Mouse (Mus musculus) lung, embryonic 15.5 days (tissue): Measurements from ENCODE around the gene Coro1c. TPM values are rescaled to one million over a fixed set of nuclear protein-coding genes. Genes with fewer than 3 reads are reported as not detected.
A peak's percentile ranks its signal among the peaks of the same experiment; 100 is the strongest.

Source experiments
- ATAC-seq: fragments of 200-750 bp; cut with Nextera tagmentation; 2 replicates; pipeline ENCODE4 v1.8.0; 2017; ENCODE audit warnings: moderate number of reproducible peaks, borderline replicate concordance; ENCODE audit not compliant: low FRiP score, low TSS enrichment; ENCODE audit errors: extremely low read depth
- H3K27ac ChIP-seq: fragments of 300-500 bp; sonication (generic); 2 replicates; pipeline ENCODE4 v1.5.1; 2015; ENCODE audit warnings: moderate library complexity, mild to moderate bottlenecking, inconsistent platforms
- H3K27me3 ChIP-seq: fragments of 300-500 bp; sonication (generic); 2 replicates; pipeline ENCODE4 v1.6.1; 2015; ENCODE audit warnings: inconsistent platforms
- H3K36me3 ChIP-seq: fragments of 300-500 bp; sonication (generic); 2 replicates; pipeline ENCODE4 v1.6.1; 2015; ENCODE audit warnings: inconsistent platforms
- H3K4me1 ChIP-seq: fragments of 300-500 bp; sonication (generic); 2 replicates; pipeline ENCODE4 v1.6.1; 2015; ENCODE audit warnings: inconsistent platforms
- H3K4me2 ChIP-seq: fragments of 300-500 bp; sonication (generic); 2 replicates; pipeline ENCODE4 v1.6.1; 2015; ENCODE audit warnings: inconsistent platforms, mild to moderate bottlenecking, moderate library complexity
- H3K4me3 ChIP-seq: fragments of 300-500 bp; sonication (generic); 2 replicates; pipeline ENCODE4 v1.5.1; 2015; ENCODE audit warnings: mild to moderate bottlenecking, inconsistent platforms
- H3K9ac ChIP-seq: fragments of 300-500 bp; sonication (generic); 2 replicates; pipeline ENCODE4 v1.6.1; 2015; ENCODE audit warnings: inconsistent platforms
- H3K9me3 ChIP-seq: fragments of 300-500 bp; sonication (generic); 2 replicates; pipeline ENCODE4 v1.6.1; 2016; ENCODE audit warnings: inconsistent platforms
- WGBS: fragments of 180-500 bp; shearing (Covaris S2); methylation state at CpG from one replicate; pipeline ENCODE4 v1.1.7; 2015; 5-methylcytosine and 5-hydroxymethylcytosine counted together
- polyA plus RNA-seq: library from polyadenylated mRNA; unstranded; fragments of >200 nt; fragmentation: Nextera tagmentation; extraction: Ambion mirVana; gene quantifications from 2 replicates; pipeline ENCODE4 v1.2.1, GENCODE M21; 2015

Gene Coro1c
- polyA plus RNA-seq, 1 experiment from 2014 or later, result 144 TPM

- Histone ChIP-seq H3K4me1 (no peaks in the 10 kb centered on the region), H3K9ac (no peak overlapping the region), H3K27ac (no peak overlapping the region), H3K9me3 (no peaks in the 10 kb centered on the region), H3K4me2 (no peak overlapping the region), H3K4me3 (no peak overlapping the region), H3K27me3 (no peaks in the 10 kb centered on the region), H3K36me3 (peaks cover 88% of the 10 kb centered on the region)
- ATAC-seq, result no peak
- WGBS, result 71% methylated on average over 12 of the region's 12 CpGs
These were observed 34.8 kb upstream of the Coro1c start for GRCm38 (mm10) chr5:113943328-113943727.

GRCm38 (mm10) chr5:113942580-113942979 lies 34.0 kb upstream of the Coro1c start:
- Histone ChIP-seq H3K27ac (no peak overlapping the region), H3K4me1 (no peaks in the 10 kb centered on the region), H3K36me3 (peaks cover 83% of the 10 kb centered on the region), H3K9me3 (no peaks in the 10 kb centered on the region), H3K9ac (no peak overlapping the region), H3K4me3 (no peak overlapping the region), H3K4me2 (no peak overlapping the region), H3K27me3 (no peaks in the 10 kb centered on the region)
- 81% methylated on average over 12 of the region's 12 CpGs for WGBS
- ATAC-seq, result no peak

DNA sequence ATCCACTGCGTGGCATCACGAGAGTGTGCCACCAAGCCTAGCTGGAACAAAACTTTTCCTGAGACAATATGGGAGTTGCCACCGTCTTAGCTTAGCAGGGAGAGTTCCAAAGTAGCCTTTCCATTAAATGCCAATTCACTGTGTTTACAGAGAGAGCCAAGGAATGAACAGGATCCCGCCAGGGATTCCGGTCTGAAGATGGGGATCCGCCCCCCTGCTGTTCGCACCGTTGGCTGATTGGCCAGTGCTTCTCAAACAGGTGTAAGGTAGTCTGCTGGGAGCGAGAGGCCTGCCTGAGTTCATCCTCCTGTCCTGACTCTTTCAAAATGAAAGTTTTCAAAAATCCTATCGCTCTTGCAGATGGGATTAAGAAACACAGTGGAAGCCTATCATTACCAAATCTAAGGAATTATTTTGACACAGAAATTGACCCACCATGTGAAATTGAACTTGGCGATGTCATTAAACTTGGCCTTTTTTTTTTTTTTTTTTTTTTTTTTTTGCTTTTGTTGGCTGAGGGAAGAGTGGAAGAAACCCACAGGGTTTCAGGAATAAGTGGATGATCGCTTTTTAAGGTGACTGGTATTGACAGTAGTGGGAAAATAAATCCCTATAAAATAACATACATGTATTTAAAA lies 30.8 kb upstream of the Coro1c start:
- 51% methylated on average over 12 of the region's 12 CpGs for WGBS
- no peak overlapping the region for H3K9ac ChIP-seq

DNA sequence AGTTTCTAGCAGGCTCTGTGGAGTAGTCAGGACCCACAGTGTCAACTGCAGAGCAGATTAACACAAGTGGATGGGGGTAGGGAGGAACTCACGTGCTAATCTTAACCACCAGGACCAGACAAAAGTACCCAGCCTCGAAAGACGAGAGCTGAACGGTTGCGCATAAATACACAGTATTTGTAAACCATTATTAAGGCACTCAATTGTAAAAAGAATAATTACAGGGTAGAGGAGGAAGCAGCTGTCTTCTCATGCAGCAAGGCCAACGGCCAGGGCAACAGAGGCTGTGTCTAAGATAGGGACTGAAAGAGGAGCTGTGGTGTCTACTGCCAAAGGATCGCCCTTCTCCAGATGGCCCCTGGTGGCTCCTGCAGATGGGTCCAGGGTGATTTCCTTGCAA lies 29.1 kb upstream of the Coro1c start:
- no peaks in the 10 kb centered on the region for H3K27me3 ChIP-seq
- H3K4me3 ChIP-seq, result no peak overlapping the region
- peaks cover 38% of the 10 kb centered on the region for H3K36me3 ChIP-seq
- no peak for ATAC-seq
- 67% methylated on average over 7 of the region's 7 CpGs for WGBS
- no peak overlapping the region for H3K9ac ChIP-seq
- H3K27ac ChIP-seq, result no peak overlapping the region
- 0 out of 2 replicates have a peak, but pooled peaks cover 9% of the 10 kb centered on the region for H3K4me1 ChIP-seq
- no peak overlapping the region for H3K4me2 ChIP-seq
- no peaks in the 10 kb centered on the region for H3K9me3 ChIP-seq

More for the DNA sequence above, 30.8 kb upstream of the Coro1c start:
- Histone ChIP-seq H3K4me1 (0 out of 2 replicates have a peak, but pooled peaks cover 4% of the 10 kb centered on the region), H3K4me2 (no peak overlapping the region), H3K27ac (no peak overlapping the region), H3K27me3 (no peaks in the 10 kb centered on the region), H3K9me3 (no peaks in the 10 kb centered on the region), H3K4me3 (no peak overlapping the region), H3K36me3 (peaks cover 55% of the 10 kb centered on the region)
- ATAC-seq, result no peak

DNA sequence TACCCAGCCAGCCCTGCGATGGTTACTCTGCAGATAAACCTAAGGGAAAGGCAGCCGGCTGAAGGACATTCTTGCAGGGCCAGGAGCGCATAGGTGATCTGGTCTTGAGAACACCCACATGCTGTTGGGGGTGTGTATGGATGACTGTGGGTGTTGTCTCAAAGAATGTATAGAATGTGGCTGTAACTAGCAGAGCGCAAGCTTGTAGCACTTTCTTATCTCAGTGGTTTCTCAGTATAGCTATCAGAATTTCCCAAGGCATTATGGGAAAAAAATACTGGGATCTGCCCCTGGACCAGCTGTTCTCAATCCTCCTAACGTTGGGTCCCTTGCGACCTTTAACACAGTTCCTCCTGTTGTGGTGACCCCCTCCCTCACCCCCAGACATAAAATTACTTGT lies 25.3 kb upstream of the Coro1c start:
- Histone ChIP-seq H3K9ac (no peak overlapping the region), H3K27me3 (no peaks in the 10 kb centered on the region), H3K4me1 (peaks cover 23% of the 10 kb centered on the region), H3K27ac (no peak overlapping the region), H3K9me3 (no peaks in the 10 kb centered on the region), H3K36me3 (peaks cover 8% of the 10 kb centered on the region; the same call in 1 of the 2 replicates), H3K4me3 (no peak overlapping the region), H3K4me2 (no peak overlapping the region)
- WGBS, result 45% methylated on average over 6 of the region's 6 CpGs
- ATAC-seq, result no peak

DNA sequence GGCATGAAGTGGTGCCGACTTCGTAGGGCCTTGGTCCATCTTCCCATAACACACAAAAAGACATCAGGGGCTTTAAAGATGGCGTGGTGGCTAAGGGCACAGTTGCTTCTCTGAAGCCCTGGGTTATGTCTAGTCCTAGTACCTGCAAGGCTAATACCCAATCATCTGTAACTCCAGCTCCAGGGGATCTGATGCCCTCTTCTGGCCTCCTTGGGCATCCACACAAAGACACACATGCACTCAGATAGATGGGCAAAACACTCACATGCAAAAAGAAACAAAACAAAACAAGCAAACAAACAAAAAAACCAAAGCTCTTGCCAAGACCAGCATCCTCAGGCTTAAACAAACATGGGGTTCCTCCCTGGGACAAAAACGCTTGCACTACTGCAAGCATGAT lies 24.9 kb upstream of the Coro1c start:
- no peak overlapping the region for H3K4me2 ChIP-seq
- H3K9me3 ChIP-seq, result no peaks in the 10 kb centered on the region

GRCm38 (mm10) chr5:113932310-113932709 lies 23.8 kb upstream of the Coro1c start:
- Histone ChIP-seq H3K4me2 (no peak overlapping the region), H3K4me3 (no peak overlapping the region), H3K9me3 (no peaks in the 10 kb centered on the region), H3K27ac (no peak overlapping the region), H3K27me3 (no peaks in the 10 kb centered on the region), H3K9ac (no peak overlapping the region), H3K4me1 (peaks cover 21% of the 10 kb centered on the region), H3K36me3 (no peaks in the 10 kb centered on the region)
- WGBS, result 72% methylated on average over 3 of the region's 3 CpGs
- no peak for ATAC-seq

More for the DNA sequence above, 24.9 kb upstream of the Coro1c start:
- WGBS, result 76% methylated on average over 4 of the region's 4 CpGs
- Histone ChIP-seq H3K27ac (no peak overlapping the region), H3K36me3 (peaks cover 4% of the 10 kb centered on the region; the same call in 1 of the 2 replicates), H3K4me1 (peaks cover 23% of the 10 kb centered on the region), H3K9ac (no peak overlapping the region), H3K4me3 (no peak overlapping the region), H3K27me3 (no peaks in the 10 kb centered on the region)
- ATAC-seq, result no peak

DNA sequence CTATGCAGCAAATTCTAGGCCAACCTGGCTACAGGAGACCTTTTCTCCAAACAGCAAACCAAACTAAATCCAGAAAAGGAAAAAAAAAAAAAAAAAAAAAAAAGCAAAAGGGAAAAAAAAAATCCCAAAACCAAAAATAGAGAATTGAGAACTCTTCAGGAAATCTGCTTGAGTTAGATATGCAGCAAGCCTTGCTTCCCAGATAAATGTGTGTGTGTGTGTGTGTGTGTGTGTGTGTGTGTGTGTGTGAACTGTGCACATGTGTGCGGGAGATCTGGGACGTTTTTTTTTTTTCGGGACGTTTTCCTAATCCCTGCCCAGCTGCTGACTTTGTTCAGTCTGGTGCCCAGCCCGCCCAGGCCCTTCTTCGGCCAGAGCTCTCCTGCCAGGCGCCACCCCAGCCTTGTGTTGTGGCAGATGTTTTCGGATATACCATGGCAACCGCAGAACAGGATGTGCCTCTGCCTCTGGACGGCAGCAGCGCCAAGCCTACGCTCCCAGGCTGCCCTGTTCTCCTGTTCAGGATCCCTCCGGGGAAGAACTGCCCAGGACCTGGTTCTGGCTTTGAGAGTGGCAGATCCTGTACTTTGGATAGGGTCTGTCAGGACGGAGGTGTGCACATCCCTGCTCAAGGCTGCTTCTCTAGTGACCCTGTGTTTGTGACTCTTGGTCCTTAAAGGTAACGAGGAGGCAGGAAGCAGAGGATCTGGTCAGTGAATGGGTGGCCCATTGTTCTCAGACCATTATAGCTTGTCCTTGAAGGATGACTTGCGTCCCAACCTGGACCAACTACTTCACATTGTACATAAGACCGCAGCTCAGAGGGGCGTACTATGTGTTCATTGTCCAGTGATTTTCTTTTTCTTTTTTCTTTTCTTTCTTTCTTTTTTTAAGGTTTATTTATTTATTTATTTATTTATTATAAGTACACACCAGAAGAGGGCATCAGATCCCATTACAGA lies 22.4 kb upstream of the Coro1c start:
- no peak for ATAC-seq
- Histone ChIP-seq H3K27me3 (no peaks in the 10 kb centered on the region), H3K4me3 (no peak overlapping the region), H3K4me1 (peaks cover 19% of the 10 kb centered on the region), H3K9ac (no peak overlapping the region), H3K27ac (peak overlapping the region; percentile 84), H3K36me3 (no peaks in the 10 kb centered on the region), H3K4me2 (peak overlapping the region; percentile 21), H3K9me3 (no peaks in the 10 kb centered on the region)
- WGBS, result 33% methylated on average over 18 of the region's 18 CpGs

DNA sequence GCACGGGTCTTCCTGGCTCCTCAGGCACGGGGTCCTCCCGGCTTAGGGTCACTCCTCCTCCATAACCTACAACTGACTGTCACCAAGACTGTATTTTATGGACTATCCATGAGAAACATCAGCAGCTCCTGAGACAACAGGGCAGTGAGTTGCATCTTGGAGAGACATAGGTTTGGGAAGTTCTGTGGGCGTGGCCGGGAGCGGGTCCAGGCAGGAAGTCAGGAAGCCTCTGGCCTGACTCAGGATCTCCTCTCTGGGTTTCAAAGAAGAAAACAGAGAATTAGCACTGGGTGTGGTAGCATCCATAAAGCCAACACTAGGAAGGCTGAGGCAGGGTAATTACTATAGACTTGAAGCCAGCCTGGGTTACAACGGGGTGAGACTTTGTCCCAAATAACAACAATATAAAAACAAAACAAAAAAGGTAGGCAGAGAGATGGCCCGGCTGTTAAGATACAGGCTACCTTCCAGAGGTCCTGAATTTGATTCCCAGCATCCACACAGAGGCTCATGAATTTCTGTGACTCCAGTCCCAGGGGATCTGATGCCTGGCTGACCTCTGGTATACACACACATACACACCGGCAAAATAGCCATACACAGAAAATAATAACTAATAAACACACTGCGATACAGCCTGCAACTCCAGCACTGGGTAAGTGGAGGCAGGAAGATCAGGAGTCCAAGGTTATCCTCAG lies 21.5 kb upstream of the Coro1c start:
- Histone ChIP-seq H3K9ac (peak overlapping the region; percentile 2; the same call in 1 of the 2 replicates), H3K4me3 (no peak overlapping the region), H3K9me3 (no peaks in the 10 kb centered on the region), H3K27me3 (no peaks in the 10 kb centered on the region), H3K27ac (peak overlapping the region; percentile 63), H3K36me3 (no peaks in the 10 kb centered on the region), H3K4me1 (peaks cover 19% of the 10 kb centered on the region), H3K4me2 (peak overlapping the region; percentile 36; the same call in 1 of the 2 replicates)
- no peak; the same call in 1 of the 2 replicates for ATAC-seq
- 40% methylated on average over 10 of the region's 10 CpGs for WGBS

GRCm38 (mm10) chr5:113929526-113929925 lies 21.0 kb upstream of the Coro1c start:
- Histone ChIP-seq H3K27ac (peak overlapping the region; percentile 63), H3K4me1 (peaks cover 19% of the 10 kb centered on the region), H3K4me3 (no peak overlapping the region), H3K27me3 (no peaks in the 10 kb centered on the region), H3K4me2 (peak overlapping the region; percentile 36; the same call in 1 of the 2 replicates), H3K36me3 (no peaks in the 10 kb centered on the region), H3K9ac (no peak overlapping the region), H3K9me3 (no peaks in the 10 kb centered on the region)
- no peak for ATAC-seq
- 63% methylated on average over 10 of the region's 10 CpGs for WGBS

- 79% methylated on average over 4 of the region's 4 CpGs for WGBS
- H3K9me3 ChIP-seq, result no peaks in the 10 kb centered on the region
These were observed 16.1 kb upstream of the Coro1c start for GRCm38 (mm10) chr5:113924608-113925007.

More at GRCm38 (mm10) chr5:113924608-113925007, 16.1 kb upstream of the Coro1c start:
- no peak overlapping the region for H3K4me2 ChIP-seq
- no peak overlapping the region for H3K9ac ChIP-seq
- no peaks in the 10 kb centered on the region for H3K36me3 ChIP-seq
- H3K27ac ChIP-seq, result no peak overlapping the region
- no peaks in the 10 kb centered on the region for H3K27me3 ChIP-seq
- peaks cover 8% of the 10 kb centered on the region; the same call in 1 of the 2 replicates for H3K4me1 ChIP-seq
- ATAC-seq, result no peak
- H3K4me3 ChIP-seq, result no peak overlapping the region
